Mouse (Mus musculus): ENCODE data around the gene Gpm6b.
A peak's percentile ranks its signal among the peaks of the same experiment; 100 is the strongest.

The Gpm6b gene

DNA sequence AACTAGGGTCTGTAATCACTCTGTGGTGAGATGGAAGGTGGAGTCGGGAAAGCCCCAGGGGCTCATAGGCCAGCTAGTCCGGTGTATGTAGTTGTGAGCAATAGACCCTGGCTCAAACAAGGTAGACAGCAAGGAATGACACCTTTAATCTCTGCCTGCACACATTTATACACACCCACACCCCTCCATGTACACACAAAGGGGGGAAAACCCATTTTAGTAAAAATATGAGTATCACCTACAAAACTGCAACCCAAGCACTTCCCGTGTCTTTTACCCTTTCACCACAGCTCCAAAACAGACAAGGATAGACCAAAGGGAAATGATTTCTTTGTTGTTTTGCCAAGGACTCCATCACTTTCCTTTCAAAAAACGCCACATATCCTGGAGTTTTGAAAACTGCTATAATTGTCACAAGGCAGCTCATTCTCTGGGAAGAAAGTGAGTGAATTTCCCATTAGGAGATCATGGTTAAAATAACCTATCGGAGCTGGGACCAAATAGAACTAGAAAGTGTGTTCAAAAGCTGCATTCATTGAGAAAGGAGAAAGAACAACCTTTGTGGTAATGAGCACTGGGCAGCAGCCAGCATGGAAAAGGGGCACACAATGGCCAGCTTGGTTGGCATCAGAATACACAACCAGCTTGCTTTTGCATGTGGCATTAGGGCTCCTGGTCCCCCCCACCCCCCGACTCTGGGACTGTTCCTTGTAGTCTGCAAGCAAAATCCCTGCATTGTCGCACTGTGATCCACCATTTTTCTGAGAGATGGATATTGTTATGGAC lies 68.9 kb downstream of the Gpm6b start:
- no peak for DNase-seq (ENCODE audit: low read depth, low spot score)

DNA sequence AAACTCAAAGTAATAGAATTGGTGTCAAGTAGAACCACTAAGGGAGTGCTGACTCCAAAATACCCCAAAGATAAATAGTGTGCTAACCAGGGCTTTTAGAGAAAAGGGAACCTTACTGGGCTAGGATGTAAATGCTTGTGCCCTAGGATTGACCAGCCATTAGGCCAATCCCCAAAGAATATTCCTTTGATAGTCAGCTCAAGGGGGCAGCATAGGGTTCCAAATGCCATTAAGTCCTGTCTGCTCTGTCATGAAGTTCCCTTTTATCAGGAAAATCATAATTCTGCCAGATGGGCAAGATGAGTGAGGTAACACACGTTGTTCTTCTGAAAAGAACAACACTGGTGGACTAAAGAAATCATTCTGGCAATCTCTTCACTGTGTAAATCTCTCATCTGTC lies 70.1 kb downstream of the Gpm6b start:
- no peak for DNase-seq (ENCODE audit: low read depth, low spot score)

DNA sequence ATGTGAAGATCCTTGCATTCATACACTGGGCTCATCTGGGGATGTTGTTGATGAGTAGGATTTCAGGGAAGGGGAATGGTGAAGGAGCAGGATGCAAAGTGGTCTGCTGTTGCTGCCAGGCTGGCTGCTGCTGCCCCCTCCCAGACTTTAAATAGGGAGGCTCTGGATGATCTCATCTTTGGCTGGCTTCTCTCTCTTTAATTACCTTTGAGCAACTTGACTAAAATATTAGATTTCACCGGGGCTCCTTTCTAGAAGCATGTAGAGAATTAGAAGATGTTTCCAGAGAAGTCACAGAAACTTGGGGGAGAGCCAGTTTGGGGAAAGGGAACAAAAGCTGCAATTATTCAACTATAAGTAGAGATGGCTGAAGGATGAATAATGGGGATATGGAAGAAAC lies 76.5 kb downstream of the Gpm6b start:
- DNase-seq (ENCODE audit: low read depth, low spot score) = no peak

DNA sequence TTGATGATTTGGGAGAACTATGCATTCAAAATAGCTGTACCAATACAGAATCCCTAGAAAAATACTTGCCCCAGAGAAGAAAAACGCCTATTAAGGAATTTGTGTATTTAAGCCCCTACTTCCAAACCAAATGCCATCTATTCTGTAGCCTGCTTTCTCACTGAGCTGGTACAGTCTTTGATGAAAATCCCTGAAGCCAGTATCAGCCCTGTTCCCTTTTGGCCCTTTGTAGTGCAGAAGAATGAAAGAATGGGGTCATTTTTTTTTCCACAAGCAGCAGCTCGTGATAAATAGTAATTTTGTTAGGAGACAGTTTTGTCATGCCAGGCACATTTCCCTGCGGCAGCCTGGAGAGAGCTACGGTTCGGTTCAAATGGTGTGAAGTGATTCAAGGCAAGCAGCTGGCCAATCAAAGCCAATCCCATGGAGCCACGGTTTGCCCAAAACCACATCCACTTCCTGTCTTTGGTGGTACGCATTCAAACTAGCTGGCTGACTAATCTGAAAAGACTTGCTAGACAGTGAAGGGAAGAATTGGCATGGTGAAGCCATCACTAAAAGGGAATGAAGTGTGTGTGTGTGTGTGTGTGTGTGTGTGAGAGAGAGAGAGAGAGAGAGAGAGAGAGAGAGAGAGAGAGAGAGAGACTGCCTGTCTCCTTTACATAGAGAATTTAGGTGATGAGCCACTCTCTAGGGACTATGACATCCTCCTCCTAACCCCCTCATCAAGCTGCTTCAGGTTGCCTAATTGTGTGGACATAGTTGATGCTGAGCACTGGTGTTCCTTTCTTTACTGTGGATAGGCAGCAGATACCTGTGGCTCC lies 78.1 kb downstream of the Gpm6b start:
- no peak for DNase-seq (ENCODE audit: low read depth, low spot score)

DNA sequence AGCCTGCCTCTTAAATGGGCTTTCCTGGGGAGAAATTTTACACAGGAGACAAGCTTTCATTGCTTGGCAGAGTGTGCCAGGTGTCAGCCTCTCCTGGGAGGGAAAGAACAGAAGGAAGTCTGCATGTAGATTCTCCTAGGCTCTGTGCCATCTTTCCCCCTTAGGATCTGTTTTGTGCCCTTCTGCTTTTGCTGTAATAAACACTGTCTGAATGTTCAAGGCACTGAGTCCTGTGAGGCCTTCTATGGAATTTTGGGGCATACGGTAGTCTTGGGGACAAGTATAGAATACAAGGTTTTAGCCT lies 78.6 kb downstream of the Gpm6b start:
- DNase-seq (ENCODE audit: low read depth, low spot score) = no peak

DNA sequence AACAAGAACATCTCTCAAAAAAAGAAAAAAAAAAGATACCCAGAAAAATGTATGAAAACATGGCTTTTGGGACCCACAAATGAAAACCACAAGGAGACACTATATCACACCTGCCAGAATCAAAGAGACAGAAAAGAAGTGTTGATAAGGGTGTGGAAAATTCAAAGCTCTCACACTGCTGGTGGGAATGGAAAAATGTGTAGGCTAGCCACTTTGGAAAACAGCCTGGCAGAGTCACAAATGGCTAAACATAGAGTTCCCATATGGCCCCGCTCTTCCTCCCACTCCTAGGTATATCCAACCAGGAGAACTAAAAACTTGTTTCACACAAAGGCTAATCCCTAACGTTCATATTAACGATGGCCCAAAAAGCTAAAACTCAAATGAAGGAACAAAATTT lies 84.5 kb downstream of the Gpm6b start:
- DNase-seq (ENCODE audit: low read depth, low spot score) = no peak

DNA sequence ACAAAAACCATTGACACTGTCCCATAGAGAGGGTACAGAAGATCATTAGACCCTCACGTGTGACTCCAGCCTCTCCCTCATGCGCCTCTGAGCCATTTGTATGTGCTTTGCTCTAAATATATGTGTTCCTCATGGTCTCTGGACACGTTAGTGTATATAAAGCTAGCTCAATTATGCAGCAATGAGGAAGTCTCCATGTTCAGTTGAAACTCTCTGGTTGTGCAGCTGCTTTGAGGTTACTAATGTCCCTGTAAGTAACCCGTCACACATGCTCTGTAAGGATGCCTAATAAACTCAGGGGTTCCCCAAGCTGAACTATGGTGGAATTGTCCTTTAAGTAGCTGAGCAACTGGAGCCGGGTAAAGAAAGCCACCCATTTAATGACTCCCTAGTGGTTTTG lies 88.9 kb downstream of the Gpm6b start:
- no peak for DNase-seq (ENCODE audit: low read depth, low spot score)

DNA sequence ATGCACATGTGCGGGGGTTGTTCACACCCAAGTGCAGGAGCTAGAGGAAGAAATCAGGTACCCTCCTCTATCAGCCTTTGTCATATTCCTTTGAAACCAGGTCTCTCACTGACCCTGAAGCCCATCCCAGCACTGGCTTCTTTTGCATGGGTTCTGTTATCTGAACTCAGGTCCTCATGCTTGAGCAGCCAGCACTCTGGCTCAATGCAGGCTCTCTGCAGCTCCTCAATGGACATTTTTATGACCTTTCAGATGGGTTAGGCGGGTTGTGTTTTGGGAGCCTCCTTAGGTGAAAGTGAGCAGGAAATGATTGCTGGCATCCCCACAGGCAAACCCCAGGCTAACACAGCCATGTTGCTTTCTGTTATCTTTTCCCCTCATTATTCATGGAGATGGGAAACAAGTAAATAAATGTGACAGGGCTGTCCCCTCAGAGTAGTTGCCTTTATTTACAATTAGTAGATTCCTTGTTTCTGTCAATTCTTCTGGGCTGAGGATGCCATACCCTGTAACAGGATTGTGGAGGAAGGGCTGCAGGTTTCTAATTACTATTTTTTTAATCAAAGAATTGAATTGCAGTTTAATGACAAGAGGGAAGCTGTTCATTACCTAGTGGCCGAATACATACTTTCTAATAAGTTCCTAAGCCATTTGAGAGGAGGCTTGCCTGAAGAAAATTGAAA lies 89.6 kb downstream of the Gpm6b start:
- DNase-seq (ENCODE audit: low read depth, low spot score) = no peak

DNA sequence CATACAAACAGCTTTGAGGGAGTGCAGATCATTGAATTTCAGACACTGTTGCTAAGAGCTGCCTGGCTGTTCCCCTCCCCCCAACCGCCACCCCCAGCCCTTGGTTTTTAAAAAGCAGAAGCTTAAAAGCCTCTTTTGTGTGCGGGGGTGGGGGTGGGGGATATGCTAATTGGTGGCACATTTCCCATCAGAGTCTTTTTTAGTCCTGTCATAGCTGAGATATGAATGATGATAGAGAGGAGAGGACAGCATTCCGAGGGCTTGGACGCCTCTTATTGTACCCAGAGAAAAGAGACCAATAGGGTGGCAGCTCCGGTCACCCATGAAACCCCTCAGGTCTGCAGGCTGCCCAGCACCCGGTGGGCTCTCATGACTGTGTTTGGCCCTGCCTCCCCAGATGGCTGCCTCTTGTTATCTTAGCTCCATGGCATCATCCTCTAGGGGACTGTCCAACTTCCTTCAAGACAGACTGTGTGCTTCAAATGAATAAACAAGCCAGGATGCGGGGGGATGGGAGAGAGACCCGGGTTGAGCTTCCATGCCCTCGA lies 90.3 kb downstream of the Gpm6b start:
- DNase-seq (ENCODE audit: low read depth, low spot score) = peak; percentile 3

DNA sequence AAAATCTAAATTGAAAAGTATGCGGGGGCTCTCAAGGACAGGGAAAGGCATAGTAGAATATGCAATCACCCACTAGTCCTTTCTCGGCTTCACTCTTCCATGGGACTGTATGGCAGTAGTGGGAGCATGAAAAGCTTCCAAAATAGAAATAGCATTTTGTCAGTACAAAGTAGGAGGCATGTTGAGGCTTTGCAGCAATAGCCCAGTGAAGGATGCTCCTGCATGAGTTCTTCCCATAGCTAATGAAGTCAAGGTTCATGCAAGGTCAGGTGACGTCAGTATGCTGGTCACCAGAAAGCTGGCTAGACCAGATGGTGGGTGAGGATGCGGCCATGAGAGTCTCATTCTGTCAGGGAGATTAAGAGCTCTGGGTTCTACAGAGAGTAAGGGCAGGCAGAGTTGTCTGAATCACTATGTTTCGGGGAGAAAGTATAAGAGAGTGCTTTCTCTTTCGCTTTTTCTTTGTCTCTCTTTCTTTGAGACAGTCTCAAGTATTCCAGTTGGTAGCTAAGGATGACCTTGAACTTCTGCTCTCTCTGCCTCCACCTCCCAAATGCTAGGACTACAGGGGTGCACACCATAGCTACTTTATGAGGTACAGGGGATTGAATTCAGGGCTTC lies 95.9 kb downstream of the Gpm6b start:
- DNase-seq (ENCODE audit: low read depth, low spot score) = no peak

DNA sequence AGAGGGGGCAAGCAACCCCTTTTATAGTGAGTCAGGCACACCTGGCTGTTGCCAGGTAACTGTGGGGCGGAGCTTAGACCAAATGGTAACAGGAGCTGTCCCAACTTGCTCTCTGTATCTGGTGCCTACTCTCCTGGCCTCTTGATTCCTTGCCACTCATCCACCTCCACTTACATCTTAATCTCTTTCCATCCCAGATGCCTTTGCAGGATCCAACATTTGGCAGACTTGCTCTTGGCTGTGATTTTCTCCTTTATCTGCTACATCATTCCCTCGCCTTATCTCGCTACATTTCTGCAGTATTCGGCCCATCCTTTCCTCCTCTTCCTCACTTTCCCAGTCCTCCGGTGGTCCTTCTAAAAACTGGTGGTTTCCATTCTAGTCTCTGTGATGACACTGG lies 99.6 kb downstream of the Gpm6b start:
- no peak for DNase-seq (ENCODE audit: low read depth, low spot score)

DNA sequence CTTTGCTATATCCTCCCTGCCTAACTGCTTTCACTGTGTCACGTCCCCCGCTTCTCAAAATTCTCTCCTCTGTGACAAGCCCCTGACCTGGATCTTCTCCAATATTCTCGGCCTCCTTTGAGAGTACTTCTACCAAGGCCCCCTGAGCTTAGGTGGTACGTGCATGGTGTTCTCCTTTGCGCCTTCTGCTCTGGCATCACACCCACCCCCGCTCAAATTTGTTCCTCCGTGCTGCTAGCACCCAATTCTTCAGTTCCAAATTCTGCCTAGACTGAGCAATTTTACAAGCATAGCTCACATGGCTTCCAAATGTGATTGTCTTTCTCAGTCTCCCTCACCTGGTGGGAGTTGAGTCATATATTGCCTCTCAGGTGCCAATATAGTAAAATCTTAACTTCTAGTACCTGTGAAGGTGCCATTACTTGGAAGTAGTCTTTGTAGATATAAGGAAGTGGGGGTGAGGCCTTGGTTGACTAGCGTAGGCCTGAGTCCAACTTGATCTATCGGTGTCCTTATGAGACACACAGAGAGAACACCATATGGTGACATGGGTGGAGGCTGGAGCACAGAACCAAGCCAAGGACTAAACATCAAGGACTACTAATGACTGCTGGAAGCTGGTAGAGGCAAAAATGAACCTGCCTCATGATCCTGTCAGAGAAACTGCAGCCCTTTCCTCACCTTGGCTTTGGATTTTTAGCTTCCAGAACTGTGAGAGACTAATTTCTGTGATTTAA lies 100.2 kb downstream of the Gpm6b start:
- DNase-seq (ENCODE audit: low read depth, low spot score) = no peak

DNA sequence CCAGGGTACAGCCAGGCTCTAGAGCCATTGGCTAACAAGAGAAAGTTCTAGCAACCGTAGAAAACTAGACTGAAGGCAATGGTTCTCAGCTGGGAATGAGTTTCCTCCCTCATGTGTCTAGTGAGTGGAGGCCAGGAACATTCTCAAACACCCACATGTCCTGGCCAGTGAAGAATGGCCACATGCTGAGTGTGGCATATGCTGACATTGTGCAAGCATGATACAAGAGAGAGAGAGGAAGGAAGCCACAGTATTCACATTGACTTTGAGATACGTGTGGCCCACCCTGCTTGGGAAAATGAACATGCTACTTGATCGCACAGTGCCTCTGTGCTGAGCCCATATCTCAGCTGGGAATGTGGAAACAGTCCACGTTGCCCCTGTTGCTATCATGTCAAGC lies 101.2 kb downstream of the Gpm6b start:
- DNase-seq (ENCODE audit: low read depth, low spot score) = no peak

DNA sequence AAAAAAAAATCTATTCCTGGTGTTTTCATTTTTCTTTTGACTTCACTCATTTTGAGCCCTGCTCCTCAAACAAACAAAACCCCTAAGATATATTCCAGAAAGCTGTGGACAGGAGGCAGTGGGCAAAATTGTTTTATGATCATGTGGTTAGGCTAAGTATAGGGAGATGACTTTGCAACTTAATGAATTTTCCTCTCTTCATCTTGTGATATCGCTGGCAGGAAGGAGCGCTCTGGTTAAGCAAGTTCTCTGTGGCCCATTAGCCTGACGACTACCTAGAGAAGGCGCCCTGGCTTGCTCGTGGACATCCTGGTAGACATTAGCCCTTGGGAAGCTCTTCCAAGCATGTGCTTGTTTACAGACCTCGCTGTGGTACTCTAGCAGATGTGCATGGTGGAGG lies 103.1 kb downstream of the Gpm6b start:
- no peak for DNase-seq (ENCODE audit: low read depth, low spot score)

DNA sequence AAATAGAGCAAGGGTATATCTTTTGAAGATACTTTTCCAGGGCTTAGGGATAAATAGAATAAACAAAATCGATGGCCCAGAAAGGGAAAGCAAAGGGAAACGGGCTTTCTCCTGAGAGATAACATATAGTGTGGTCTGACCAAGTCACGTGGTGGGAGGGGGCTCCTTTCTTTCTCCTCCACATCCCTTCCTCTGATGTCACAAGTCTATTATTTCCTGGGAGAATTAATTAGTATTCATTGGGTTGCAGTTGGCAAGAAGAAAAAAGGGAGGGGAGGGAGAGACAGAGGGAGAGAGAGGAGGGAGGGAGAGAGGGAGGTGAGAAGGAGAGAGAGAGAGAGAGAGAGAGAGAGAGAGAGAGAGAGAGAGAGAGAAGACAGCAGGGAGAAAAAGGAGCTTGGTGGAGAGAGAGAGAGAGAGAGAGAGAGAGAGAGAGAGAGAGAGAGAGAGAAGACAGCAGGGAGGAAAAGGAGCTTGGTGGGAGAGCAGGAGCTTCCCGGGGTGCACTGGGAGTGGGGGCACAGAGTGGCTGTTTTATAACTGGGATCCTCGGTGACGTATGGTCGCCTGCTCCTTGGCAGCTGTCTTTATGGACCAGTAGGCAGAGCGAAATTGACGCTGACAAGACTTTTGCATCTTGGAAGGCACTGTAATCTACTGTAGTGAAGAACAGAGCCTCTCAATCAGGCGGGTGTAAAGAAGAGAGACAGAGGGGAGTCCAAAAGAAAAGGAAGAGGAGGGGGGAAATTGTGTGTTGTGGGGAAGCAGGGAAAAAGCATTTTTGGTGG lies 105.7 kb downstream of the Gpm6b start:
- DNase-seq (ENCODE audit: low read depth, low spot score) = no peak

DNA sequence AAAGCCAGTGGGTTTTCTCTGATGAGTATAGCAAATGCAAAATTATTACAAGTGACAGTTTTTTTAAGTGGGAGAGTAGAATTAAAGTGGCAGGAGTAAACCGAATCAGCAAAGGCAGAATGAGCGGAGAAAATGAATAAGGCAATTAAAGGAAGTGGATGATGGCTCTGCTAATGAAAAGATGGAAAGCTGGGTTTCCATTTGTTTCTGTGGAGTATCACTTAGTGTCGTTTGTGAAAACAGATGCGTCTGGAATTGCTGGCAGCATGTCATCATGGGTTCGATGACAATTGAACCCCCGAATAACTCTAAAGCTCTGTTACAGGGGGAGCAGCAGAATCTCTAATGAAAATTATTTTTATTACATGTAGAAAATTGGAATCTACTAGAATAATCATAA lies 109.4 kb downstream of the Gpm6b start:
- no peak for DNase-seq (ENCODE audit: low read depth, low spot score)

DNA sequence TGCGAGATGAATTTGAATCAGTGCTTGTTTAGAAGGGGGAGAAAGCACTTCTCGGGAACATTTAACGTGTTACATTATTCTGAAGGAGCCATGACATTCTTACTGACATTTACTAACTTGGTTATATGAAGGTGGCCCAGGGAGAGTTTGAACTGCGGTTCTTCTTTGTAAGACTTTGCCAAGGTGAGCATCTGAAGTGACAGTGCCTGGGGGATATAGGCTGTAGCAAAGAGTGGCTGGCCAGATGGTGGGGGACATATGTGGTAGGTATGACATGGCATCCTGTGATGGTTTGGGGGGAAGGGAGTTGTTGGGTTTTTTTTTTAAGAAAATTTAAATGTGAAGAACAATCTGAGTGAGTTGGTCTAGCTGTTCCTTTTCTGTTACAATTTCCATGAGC lies 109.9 kb downstream of the Gpm6b start:
- DNase-seq (ENCODE audit: low read depth, low spot score) = no peak

DNA sequence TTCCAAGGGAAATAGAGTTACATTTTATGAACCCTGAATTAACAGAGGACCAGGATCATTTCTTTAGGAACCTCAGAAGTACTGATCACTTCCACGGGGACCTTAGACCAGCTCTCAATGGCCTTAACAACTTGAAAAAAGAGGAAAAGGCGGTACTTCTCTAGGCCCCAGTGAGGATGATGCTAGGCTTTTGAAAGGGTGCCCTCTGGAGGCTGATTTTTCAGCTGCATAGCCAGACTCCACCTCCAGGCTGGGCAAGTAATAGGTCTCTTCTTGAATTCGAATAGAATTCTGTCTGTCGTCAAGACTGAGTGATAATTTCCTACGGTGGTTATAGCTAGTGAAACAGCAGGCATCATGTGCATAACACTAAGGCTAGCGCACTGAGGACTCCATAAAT lies 113.1 kb downstream of the Gpm6b start:
- peak; percentile 46 for DNase-seq (ENCODE audit: low read depth, low spot score)

DNA sequence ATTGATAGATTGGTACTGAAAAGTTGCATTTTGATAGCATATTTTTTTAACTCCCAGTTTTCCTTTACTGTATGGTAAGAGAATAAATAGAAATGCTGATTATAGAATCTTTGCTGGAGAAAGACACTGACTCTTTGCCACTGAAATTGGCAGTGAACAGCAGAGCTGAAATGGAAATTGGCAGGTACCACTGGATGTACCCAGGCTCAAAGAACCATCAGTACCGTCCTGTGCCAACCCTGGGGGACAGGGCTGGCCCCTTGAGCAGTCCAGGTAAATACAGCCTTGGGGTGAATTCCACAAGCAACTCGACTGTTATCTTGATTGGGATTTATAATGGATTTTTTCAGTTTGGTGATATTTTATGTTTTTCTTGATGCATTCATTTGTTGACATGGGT lies 114.7 kb downstream of the Gpm6b start:
- no peak for DNase-seq (ENCODE audit: low read depth, low spot score)

DNA sequence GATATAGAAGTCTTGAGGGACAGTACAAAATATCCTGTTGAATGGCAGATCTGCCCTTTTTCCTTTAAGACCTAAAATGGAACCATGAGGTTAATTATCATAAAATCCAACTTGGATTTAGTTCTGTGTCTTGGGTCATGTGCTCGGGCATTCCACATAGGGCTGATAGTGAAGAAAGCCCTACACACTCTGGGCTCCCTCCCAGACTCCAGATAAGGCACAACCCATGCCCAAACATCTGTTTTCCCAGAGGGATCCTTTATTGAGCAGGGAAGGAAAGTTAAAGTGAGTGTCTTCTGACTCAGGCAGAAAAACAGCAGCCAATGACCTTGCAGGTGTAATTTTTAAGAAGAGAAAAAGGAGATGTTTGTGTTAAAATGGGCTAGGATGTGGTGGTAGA lies 116.2 kb downstream of the Gpm6b start:
- DNase-seq (ENCODE audit: low read depth, low spot score) = no peak

DNA sequence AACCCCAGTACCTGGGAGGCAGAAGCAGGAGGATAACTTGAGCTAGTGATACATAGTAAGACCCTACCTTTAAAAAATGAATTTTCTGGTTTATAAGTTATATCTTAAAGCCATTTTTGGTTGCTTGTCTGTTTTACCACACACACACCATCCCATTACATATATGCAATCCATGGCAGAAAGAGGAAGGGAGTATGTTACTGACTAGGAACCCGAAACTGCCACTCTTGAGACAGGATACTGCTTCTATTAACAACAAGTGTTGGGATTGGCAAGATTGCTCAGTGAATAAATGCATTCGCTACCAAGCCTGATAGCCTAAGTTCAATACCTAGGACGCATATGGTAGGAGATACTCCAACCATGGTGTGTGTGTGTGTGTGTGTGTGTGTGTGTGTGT lies 117.6 kb downstream of the Gpm6b start:
- DNase-seq (ENCODE audit: low read depth, low spot score) = no peak

All from R1 (cell line).